Mouse (Mus musculus): ENCODE results near the gene Cldn18.

The Cldn18 gene

DNA sequence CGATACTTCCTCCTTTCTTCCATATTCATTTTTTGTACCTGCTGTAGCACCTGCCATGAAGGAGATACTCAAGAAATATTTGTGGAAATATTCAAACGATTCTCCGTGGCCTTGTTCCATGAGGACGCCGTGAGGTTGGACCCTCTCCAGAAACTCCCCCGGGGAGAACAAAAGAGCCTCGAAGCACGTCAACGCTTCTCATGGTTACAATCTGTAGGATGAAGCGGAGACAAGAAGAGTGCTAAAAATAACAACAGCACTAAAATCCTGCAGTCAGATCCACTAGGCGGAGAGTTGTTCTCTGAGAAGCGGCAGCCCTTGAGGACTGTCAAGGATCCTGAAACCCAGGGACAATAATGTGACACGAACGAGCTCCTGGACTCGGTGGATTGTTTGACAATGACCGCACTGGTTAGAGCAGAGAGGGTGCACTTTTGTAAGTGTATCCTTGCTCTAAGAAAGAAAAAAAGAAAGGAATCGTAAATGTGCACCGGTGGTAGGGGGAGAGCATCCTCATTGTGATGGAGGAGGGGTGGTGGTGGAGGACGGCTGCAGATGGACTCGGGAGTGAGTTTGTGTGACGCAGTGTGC is 35.0 kb downstream of the Cldn18 start:
- no peak for DNase-seq

DNA sequence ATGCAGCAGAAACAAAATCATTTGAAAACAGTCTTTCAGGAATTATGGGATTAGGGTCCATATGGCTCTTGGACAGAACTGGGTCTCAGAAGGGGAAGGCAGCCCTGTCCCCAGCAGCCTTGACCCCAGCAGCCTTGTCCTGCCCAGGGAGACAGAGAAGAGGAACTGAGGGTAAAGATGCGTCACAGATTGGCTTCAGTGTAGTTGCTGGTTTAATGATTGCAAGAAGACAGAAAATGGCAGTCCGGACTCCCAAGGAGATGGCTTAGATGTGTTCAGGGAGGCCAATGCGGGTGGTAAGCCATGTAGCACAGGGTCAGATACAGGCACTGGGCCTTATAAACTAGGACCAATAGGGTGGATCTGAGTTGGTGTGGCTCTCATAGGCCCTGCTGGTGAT is 41.4 kb downstream of the Cldn18 start:
- DNase-seq = no peak

DNA sequence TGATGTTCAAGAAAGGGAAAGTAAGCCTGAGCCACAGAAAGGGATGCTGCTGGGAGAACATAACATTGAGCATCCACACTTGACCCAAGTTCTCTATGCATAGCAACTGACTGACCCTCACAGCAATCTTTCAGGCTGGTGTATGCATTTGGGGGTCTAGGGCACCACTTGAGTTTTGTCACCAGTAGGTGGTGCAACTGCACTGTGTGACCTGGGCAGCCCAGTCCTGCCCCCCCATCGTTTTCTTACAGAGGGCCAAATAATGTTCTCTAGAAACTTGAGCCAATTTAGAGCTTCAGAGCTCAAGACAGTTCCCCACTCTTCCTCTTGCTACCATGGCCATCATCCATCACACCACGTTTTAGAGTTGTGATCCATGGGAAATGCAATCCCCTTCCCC is 45.5 kb downstream of the Cldn18 start:
- no peak for DNase-seq

DNA sequence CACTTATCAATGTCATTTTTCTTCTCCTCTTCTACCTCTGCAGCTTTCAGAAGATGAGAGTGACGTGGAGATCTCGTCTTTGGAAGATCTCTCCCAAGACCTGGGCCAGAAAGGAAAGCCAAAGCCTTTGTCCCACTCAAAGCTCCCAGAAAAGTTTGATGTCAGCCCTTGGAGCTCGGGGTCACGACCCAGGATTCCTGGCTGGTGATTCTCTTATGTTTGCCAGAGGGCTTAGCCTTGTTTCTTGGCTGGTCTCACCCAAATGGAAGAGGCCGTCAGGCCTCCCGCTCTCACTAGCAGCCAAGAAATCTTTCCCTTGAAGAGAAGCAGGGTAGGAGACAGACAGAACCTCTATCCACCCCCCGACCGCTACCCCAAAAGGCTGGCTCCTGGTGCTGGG is 49.5 kb downstream of the Cldn18 start:
- no peak for DNase-seq

DNA sequence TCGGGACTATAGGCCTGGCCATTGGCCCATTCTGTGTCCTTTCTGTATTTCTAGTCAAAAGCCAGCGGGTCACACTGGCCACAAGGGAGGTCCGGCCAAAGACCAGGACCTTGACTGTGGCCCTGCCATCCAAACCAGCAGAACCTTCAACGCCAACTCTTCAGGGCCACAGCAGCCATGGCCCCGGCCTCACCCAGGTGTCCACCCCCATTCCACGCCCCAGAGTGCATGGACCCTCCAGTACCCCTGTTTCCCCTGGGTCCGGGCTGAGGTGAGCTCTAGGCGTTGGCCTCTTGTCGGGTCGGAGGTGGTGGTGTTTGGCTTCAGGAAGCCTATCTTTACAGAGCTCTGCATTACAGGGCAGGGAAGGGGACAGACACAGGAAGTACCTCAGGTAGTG is 54.2 kb downstream of the Cldn18 start:
- no peak for DNase-seq

DNA sequence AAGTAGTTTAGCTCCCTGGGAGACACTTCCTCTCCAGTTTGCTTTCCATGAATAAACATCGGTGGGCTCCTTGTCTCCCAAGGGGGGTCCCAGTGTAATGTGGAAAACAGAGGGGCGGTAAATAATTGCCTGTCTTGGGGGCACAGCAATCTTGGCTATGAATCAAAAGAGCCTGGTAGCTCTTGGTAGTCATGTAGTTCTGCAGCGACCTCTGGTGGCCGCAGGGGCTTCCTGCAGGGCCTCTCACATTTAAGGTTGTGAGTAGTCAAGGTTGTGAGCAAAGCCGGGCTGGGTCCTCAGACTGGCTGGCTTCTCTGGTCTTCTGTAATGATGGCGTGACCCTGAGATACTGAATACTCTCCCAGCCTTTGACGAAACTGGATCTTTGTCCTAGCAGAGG is 54.7 kb downstream of the Cldn18 start:
- peak; percentile 69 for DNase-seq

DNA sequence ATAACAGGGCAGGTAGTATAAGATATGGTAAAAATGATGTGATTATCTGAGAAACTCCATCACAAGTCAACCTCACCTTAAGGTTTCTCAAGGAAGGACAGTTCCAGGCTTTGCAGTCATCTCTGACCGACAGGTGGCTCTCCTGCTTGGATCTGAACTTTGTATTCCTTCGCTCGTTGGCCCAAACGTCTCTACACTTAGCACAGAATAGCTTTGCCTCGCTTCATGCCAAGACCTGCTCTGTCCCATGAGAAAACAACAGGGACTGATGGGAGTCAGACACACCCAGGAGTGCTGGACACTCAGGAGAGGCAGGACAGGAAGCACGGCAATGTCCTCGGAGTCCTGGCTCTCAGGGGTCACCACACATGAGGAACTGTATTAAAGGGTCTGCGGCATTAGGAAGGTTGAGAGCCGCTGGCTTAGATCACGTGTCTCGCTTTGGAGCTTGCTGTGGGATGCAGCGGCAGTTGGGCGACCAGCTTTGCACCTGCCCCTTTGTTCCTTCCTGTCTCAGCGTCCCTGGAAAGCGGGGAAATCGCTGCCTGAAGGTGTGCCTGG is 55.4 kb downstream of the Cldn18 start:
- no peak for DNase-seq

DNA sequence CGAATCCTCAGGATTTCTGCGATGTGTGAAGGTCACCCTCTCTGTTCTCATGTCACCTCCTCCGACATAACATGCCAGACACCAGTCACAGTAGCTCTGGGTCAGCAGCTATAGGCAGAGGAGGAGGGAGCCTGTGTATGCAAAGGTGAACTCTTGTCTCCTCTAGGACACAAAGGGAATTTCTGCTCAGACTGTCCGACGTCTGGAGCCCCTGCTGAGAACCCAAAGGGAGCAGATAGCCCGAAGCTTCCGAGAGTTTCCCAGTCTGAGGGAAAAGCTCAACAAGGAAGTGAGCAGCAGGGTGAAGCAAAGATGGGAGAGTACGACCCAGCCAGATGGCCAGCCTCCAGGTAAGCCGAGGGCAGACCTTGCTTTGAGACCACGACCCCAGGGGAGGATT is 56.3 kb downstream of the Cldn18 start:
- no peak for DNase-seq

DNA sequence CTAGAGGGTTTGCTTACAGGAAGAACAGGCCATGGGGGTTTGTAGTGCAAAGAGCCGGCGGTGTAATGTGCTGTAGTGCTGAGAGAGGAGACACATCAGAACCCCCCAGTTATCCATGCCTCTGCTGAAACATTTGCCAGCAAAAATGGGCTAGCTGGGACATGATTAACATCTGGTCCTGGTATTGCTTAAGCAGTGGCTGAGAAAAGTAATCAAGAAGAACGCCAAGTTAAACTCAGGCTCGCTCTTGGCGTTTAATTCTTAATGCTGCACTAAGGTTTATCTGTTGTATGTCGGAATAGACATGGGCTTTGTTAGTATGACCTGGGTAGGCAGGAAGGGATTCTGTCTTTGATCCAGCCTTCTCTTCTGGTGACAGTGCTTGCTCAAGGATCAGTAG is 71.0 kb downstream of the Cldn18 start:
- DNase-seq = no peak

DNA sequence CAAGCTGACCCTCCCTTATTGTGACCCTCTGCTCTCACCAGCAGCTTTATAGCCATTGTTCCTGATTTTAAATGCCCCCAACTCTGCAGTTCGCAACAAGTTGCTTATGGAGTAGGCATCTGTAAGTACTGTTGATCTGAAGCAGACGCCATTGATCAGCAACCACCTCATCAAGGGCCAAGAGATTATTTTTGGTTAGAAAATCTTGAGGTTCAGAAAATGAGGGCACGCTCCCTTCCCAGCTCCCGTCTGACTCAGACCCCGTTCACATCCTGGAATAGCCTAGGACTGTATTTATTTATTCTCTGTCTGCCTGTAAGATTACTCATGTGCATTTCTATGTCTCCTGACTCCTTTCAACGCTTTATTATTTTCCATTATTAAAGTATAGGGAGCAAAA is 71.7 kb downstream of the Cldn18 start:
- DNase-seq = no peak

DNA sequence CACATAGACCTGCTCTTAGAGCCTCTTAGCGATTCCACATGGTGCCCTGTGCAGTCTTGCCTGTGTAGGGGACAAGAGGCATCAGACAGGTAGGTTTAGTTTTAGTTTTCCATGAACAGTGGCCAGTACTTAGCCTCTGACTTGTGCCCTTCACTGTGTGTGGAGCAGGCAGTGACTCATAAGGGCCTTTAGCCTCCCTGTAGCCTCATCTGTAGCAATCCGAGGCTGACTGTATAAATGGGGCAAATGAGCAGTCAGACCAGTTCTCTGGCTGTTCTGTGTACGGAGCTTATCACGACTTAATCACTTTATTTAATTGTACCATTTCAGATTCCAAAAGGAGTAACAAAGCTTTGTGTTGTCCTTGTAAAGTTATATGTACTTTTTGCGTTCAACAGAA is 77.1 kb downstream of the Cldn18 start:
- no peak for DNase-seq

Data from cerebellum, adult 8-10 months (tissue).